Mouse (Mus musculus) hindbrain, postnatal 0 days (tissue): ENCODE measurements around the gene Cd63. TPM values are rescaled to one million over a fixed set of nuclear protein-coding genes. Genes with fewer than 3 reads are reported as not detected.

Experiments
- ATAC-seq: fragments of 200-750 bp; cut with Nextera tagmentation; 2 replicates; pipeline ENCODE4 v1.8.0; 2017; ENCODE audit warnings: mild to moderate bottlenecking, moderate TSS enrichment, moderate library complexity
- DNase-seq: peaks from one replicate; pipeline ENCODE4 v3.0.0-alpha.2; 2015; ENCODE audit warnings: low spot score
- H3K27ac ChIP-seq: fragments of 300-500 bp; sonication (generic); 2 replicates; pipeline ENCODE4 v1.5.1; 2014; ENCODE audit warnings: mild to moderate bottlenecking
- H3K27me3 ChIP-seq: fragments of 300-500 bp; sonication (generic); 2 replicates; pipeline ENCODE4 v1.6.1; 2014; ENCODE audit warnings: low read length, mixed read lengths; ENCODE audit not compliant: insufficient read depth
- H3K36me3 ChIP-seq: fragments of 300-500 bp; sonication (generic); 2 replicates; pipeline ENCODE4 v1.6.1; 2014; ENCODE audit warnings: low read length, mixed read lengths; ENCODE audit not compliant: insufficient read depth
- H3K4me1 ChIP-seq: fragments of 300-500 bp; sonication (generic); 2 replicates; pipeline ENCODE4 v1.6.1; 2014; ENCODE audit warnings: antibody characterized with exemption, low read length, mixed read lengths; ENCODE audit not compliant: insufficient read depth
- H3K4me2 ChIP-seq: fragments of 300-500 bp; sonication (generic); 2 replicates; pipeline ENCODE4 v1.6.1; 2014; ENCODE audit warnings: low read depth, mild to moderate bottlenecking, low read length, moderate library complexity, mixed read lengths
- H3K4me3 ChIP-seq: fragments of 300-500 bp; sonication (generic); 2 replicates; pipeline ENCODE4 v1.5.1; 2014; ENCODE audit warnings: low read length
- H3K9ac ChIP-seq: fragments of 300-500 bp; sonication (generic); replicated peaks from 2 replicates; pipeline ENCODE4 v1.6.1; 2014; ENCODE audit warnings: mild to moderate bottlenecking, low read length, moderate library complexity, mixed read lengths
- H3K9me3 ChIP-seq: fragments of 300-500 bp; sonication (generic); 2 replicates; pipeline ENCODE4 v1.6.1; 2016; ENCODE audit warnings: low read length, mixed read lengths
- CTCF ChIP-seq: IDR thresholded peaks from 2 replicates; pipeline ENCODE4 v1.5.1; 2016; ENCODE audit warnings: antibody characterized with exemption, control low read depth, low read depth
- WGBS: fragments of 180-500 bp; shearing (Covaris S2); extraction: QIAGEN DNeasy Blood & Tissue Kit; methylation state at CpG from one replicate; pipeline ENCODE4 v1.1.7; 2014; 5-methylcytosine and 5-hydroxymethylcytosine counted together
- polyA plus RNA-seq: library from polyadenylated mRNA; unstranded; fragments of >200 nt; fragmentation: Nextera tagmentation; extraction: Ambion mirVana; gene quantifications from 2 replicates; pipeline ENCODE4 v1.2.1, GENCODE M21; 2015
- total RNA-seq: library from RNA; depleted of rRNA; stranded (reverse); fragments of >200 nt; gene quantifications from 2 replicates; pipeline ENCODE4 v1.2.3, GENCODE M21; 2014

Cd63 gene
- total and polyA plus RNA-seq, 2 experiments from 2014 or later, result 35.2 to 417 TPM

- DNase-seq, result no peak
- 76% methylated on average over 6 of the region's 6 CpGs for WGBS
Observed at GRCm38 (mm10) chr10:128911430-128911829, 10.6 kb downstream of the Cd63 start.

GRCm38 (mm10) chr10:128912268-128912667 is 11.5 kb downstream of the Cd63 start:
- Histone ChIP-seq H3K4me2 (peak overlapping the region; percentile 63), H3K9ac (no peak overlapping the region), H3K4me1 (no peaks in the 10 kb centered on the region), H3K4me3 (no peak overlapping the region), H3K9me3 (no peaks in the 10 kb centered on the region), H3K27ac (no peak overlapping the region), H3K27me3 (no peaks in the 10 kb centered on the region), H3K36me3 (no peaks in the 10 kb centered on the region; the same call in 1 of the 2 replicates)
- no peak for ATAC-seq
- no peak for DNase-seq
- no peak for TF ChIP-seq CTCF
- WGBS, result 74% methylated on average over 4 of the region's 4 CpGs

More at GRCm38 (mm10) chr10:128911430-128911829, 10.6 kb downstream of the Cd63 start:
- Histone ChIP-seq H3K9ac (no peak overlapping the region), H3K27me3 (no peaks in the 10 kb centered on the region), H3K9me3 (no peaks in the 10 kb centered on the region), H3K4me1 (no peaks in the 10 kb centered on the region), H3K36me3 (no peaks in the 10 kb centered on the region; the same call in 1 of the 2 replicates), H3K27ac (no peak overlapping the region; the same call in 1 of the 2 replicates), H3K4me3 (peak overlapping the region; percentile 87), H3K4me2 (peak overlapping the region; percentile 63)
- no peak for ATAC-seq
- TF ChIP-seq CTCF, result no peak

- WGBS, result 73% methylated on average over 4 of the region's 4 CpGs
- no peak for ATAC-seq
- H3K4me3 ChIP-seq, result no peak overlapping the region
- no peak overlapping the region; the same call in 1 of the 2 replicates for H3K4me2 ChIP-seq
- H3K4me1 ChIP-seq, result no peaks in the 10 kb centered on the region
- TF ChIP-seq CTCF, result no peak
- no peak for DNase-seq
- no peaks in the 10 kb centered on the region for H3K9me3 ChIP-seq
- no peak overlapping the region for H3K9ac ChIP-seq
- H3K27ac ChIP-seq, result no peak overlapping the region
- H3K27me3 ChIP-seq, result no peaks in the 10 kb centered on the region
- H3K36me3 ChIP-seq, result no peaks in the 10 kb centered on the region; the same call in 1 of the 2 replicates
Observed at GRCm38 (mm10) chr10:128912791-128913190, 12.0 kb downstream of the Cd63 start.

GRCm38 (mm10) chr10:128913219-128913618 is 12.4 kb downstream of the Cd63 start:
- WGBS, result 6% methylated on average over 5 of the region's 5 CpGs
- no peaks in the 10 kb centered on the region for H3K9me3 ChIP-seq
- ATAC-seq (peak; percentile 24), DNase-seq (peak; percentile 96)
- H3K27ac ChIP-seq, result no peak overlapping the region
- no peak overlapping the region for H3K4me3 ChIP-seq
- no peaks in the 10 kb centered on the region for H3K4me1 ChIP-seq
- H3K4me2 ChIP-seq, result no peak overlapping the region
- no peaks in the 10 kb centered on the region for H3K27me3 ChIP-seq
- no peaks in the 10 kb centered on the region; the same call in 1 of the 2 replicates for H3K36me3 ChIP-seq
- peak; percentile 98 for TF ChIP-seq CTCF
- H3K9ac ChIP-seq, result no peak overlapping the region

- no peak overlapping the region for H3K9ac ChIP-seq
- no peaks in the 10 kb centered on the region for H3K4me1 ChIP-seq
- no peak overlapping the region for H3K27ac ChIP-seq
- no peaks in the 10 kb centered on the region; the same call in 1 of the 2 replicates for H3K36me3 ChIP-seq
- no peak for ATAC-seq
- no peaks in the 10 kb centered on the region for H3K27me3 ChIP-seq
- H3K4me3 ChIP-seq, result no peak overlapping the region
- no peak overlapping the region for H3K4me2 ChIP-seq
- TF ChIP-seq CTCF, result no peak
- no peak for DNase-seq
- no peaks in the 10 kb centered on the region for H3K9me3 ChIP-seq
- 56% methylated on average over 12 of the region's 12 CpGs for WGBS
Observed at GRCm38 (mm10) chr10:128913696-128914095, 12.9 kb downstream of the Cd63 start.

GRCm38 (mm10) chr10:128915550-128915949 is 14.8 kb downstream of the Cd63 start:
- TF ChIP-seq CTCF, result peak; percentile 56
- Histone ChIP-seq H3K9ac (no peak overlapping the region), H3K36me3 (no peaks in the 10 kb centered on the region; the same call in 1 of the 2 replicates), H3K4me3 (no peak overlapping the region), H3K4me1 (no peaks in the 10 kb centered on the region), H3K27me3 (no peaks in the 10 kb centered on the region), H3K4me2 (no peak overlapping the region), H3K27ac (no peak overlapping the region), H3K9me3 (no peaks in the 10 kb centered on the region)
- DNase-seq (peak; percentile 25), ATAC-seq (no peak)
- 91% methylated on average over 2 of the region's 2 CpGs for WGBS

GRCm38 (mm10) chr10:128916665-128917064 is 15.9 kb downstream of the Cd63 start:
- Histone ChIP-seq H3K4me2 (no peak overlapping the region), H3K9me3 (no peaks in the 10 kb centered on the region), H3K27ac (no peak overlapping the region), H3K4me3 (no peak overlapping the region), H3K36me3 (no peaks in the 10 kb centered on the region; the same call in 1 of the 2 replicates), H3K4me1 (peaks cover 6% of the 10 kb centered on the region), H3K9ac (no peak overlapping the region), H3K27me3 (no peaks in the 10 kb centered on the region)
- WGBS, result 90% methylated on average over 3 of the region's 3 CpGs
- no peak for ATAC-seq
- TF ChIP-seq CTCF, result no peak
- DNase-seq, result no peak
